Mouse (Mus musculus) frontal cortex, adult (tissue): ENCODE results near the gene Pla2g6.

Experiments used
- ATAC-seq: cut with Nextera tagmentation; 2 replicates; pipeline ENCODE4 v1.9.2; 2017; ENCODE audit warnings: mild to moderate bottlenecking, moderate library complexity, mixed read lengths; ENCODE audit not compliant: low TSS enrichment

The Pla2g6 gene

GRCm38 (mm10) chr15:79351331-79351767, 23.2 kb upstream of the Pla2g6 start:
- ATAC-seq = no peak

GRCm38 (mm10) chr15:79350866-79351265, 22.7 kb upstream of the Pla2g6 start:
- no peak for ATAC-seq

GRCm38 (mm10) chr15:79348651-79349050, 20.5 kb upstream of the Pla2g6 start:
- ATAC-seq = no peak

- peak; percentile 15; the same call in 1 of the 2 replicates for ATAC-seq
These were observed 19.8 kb upstream of the Pla2g6 start for GRCm38 (mm10) chr15:79347845-79348506.

- ATAC-seq = peak; percentile 83; the same call in 1 of the 2 replicates
These were observed 19.1 kb upstream of the Pla2g6 start for GRCm38 (mm10) chr15:79347165-79347844.

- no peak for ATAC-seq
These were observed 18.0 kb upstream of the Pla2g6 start, which contains the start of gene Maff for GRCm38 (mm10) chr15:79346051-79346793. Maff (plus strand) TSS chr15:79346621.

- ATAC-seq = no peak
These were observed 16.4 kb upstream of the Pla2g6 start for GRCm38 (mm10) chr15:79344627-79345026.

GRCm38 (mm10) chr15:79342641-79343337, 14.6 kb upstream of the Pla2g6 start:
- no peak for ATAC-seq

- ATAC-seq = no peak
These were observed 10.8 kb upstream of the Pla2g6 start for GRCm38 (mm10) chr15:79338978-79339377.

- no peak for ATAC-seq
These were observed 7.0 kb upstream of the Pla2g6 start for GRCm38 (mm10) chr15:79335061-79335655.

GRCm38 (mm10) chr15:79333409-79333808, 5.2 kb upstream of the Pla2g6 start:
- no peak for ATAC-seq

GRCm38 (mm10) chr15:79330521-79330920, 2.3 kb upstream of the Pla2g6 start:
- ATAC-seq = no peak

GRCm38 (mm10) chr15:79329979-79330363, 1.8 kb upstream of the Pla2g6 start:
- no peak for ATAC-seq

- ATAC-seq = no peak
These were observed 1.3 kb upstream of the Pla2g6 start for GRCm38 (mm10) chr15:79329346-79329978.

- ATAC-seq = no peak
These were observed 717 bp upstream of the Pla2g6 start for GRCm38 (mm10) chr15:79328939-79329275.

- ATAC-seq = peak; percentile 35; the same call in 1 of the 2 replicates
These were observed 924 bp downstream of the Pla2g6 start for GRCm38 (mm10) chr15:79326971-79327961.

GRCm38 (mm10) chr15:79326264-79326663, 1.9 kb downstream of the Pla2g6 start:
- no peak for ATAC-seq

- no peak for ATAC-seq
These were observed 2.4 kb downstream of the Pla2g6 start for GRCm38 (mm10) chr15:79325742-79326141.

- no peak for ATAC-seq
These were observed 3.8 kb downstream of the Pla2g6 start for GRCm38 (mm10) chr15:79324373-79324772.

GRCm38 (mm10) chr15:79323791-79324155, 4.4 kb downstream of the Pla2g6 start:
- no peak for ATAC-seq
